8 mouse cellular contexts compared by ENCODE assay signal in genomic region chr10:81389801-81390677, GRCm38 (mm10). TPM values are rescaled to one million over a fixed set of nuclear protein-coding genes. Genes with fewer than 3 reads are reported as not detected.
DNase-seq lines count a peak whose midpoint lies in the region; ATAC-seq and TF ChIP-seq lines count a peak whose summit lies in the region.

No protein-coding gene starts in this region.

- H3K9ac ChIP-seq in liver, embryonic 15.5 days, result no peak overlapping the region
- H3K9ac ChIP-seq in neural tube, embryonic 11.5 days (ENCODE audit: low read length), result peak overlapping the region; percentile 5; the same call in 1 of the 2 replicates

- H3ac ChIP-seq in C2C12 (ENCODE audit: control insufficient read depth, insufficient read length, low read depth), result no peak overlapping the region

- H3K27me3 ChIP-seq in C2C12 (ENCODE audit: control insufficient read depth, insufficient read depth, insufficient read length), result no peaks in the 10 kb centered on the region
- H3K27me3 ChIP-seq in embryonic facial prominence, embryonic 10.5 days (replicated peaks; ENCODE audit: low read depth, poor library complexity, severe bottlenecking), result 0 out of 2 replicates have a peak, but pooled peaks cover 8% of the 10 kb centered on the region
- no peaks in the 10 kb centered on the region for H3K27me3 ChIP-seq in heart, embryonic 10.5 days (ENCODE audit: insufficient read depth, poor library complexity, severe bottlenecking)
- no peaks in the 10 kb centered on the region; the same call in 1 of the 2 replicates for H3K27me3 ChIP-seq in liver, embryonic 15.5 days
- H3K27me3 ChIP-seq in neural tube, embryonic 11.5 days (ENCODE audit: control insufficient read depth, insufficient read depth, low read length), result no peaks in the 10 kb centered on the region

- H3K4me3 ChIP-seq in C2C12 (ENCODE audit: insufficient read depth, poor library complexity, severe bottlenecking), result no peak overlapping the region
- no peak overlapping the region for H3K4me3 ChIP-seq in embryonic facial prominence, embryonic 10.5 days
- no peak overlapping the region for H3K4me3 ChIP-seq in heart, embryonic 10.5 days
- no peak overlapping the region for H3K4me3 ChIP-seq in liver, embryonic 15.5 days (replicated peaks)
- H3K4me3 ChIP-seq in neural tube, embryonic 11.5 days (ENCODE audit: low read depth, low read length), result no peak overlapping the region

- peak; percentile 95 for TF ChIP-seq CTCF in C2C12 (IDR thresholded peaks at IDR 0.05; ENCODE audit: control insufficient read depth, insufficient read depth, insufficient read length)

- H3K27ac ChIP-seq in embryonic facial prominence, embryonic 10.5 days (replicated peaks), result peak overlapping the region; percentile 49; the same call in 1 of the 2 replicates
- 0 out of 2 replicates have a peak overlapping the region, but pooled peaks have one; percentile 31 for H3K27ac ChIP-seq in heart, embryonic 10.5 days
- H3K27ac ChIP-seq in liver, embryonic 15.5 days (replicated peaks), result peak overlapping the region; percentile 61
- no peak overlapping the region for H3K27ac ChIP-seq in neural tube, embryonic 11.5 days (ENCODE audit: low read depth, low read length)

- peak; percentile 71 for DNase-seq in ZHBTc4 (ENCODE audit: low read depth, low spot score)
- peak; percentile 79 for DNase-seq in embryonic facial prominence, embryonic 10.5 days (ENCODE audit: low spot score)
- DNase-seq in heart, embryonic 10.5 days (ENCODE audit: low spot score), result no peak
- DNase-seq in kidney, adult 9 months, result peak; percentile 80
- peak; percentile 71 for DNase-seq in neural tube, embryonic 11.5 days (ENCODE audit: low spot score)
- peak; percentile 58 for DNase-seq in thymus, postnatal 0 days (ENCODE audit: low spot score)

- no peak overlapping the region for H3K4me2 ChIP-seq in liver, embryonic 15.5 days
- no peak overlapping the region for H3K4me2 ChIP-seq in neural tube, embryonic 11.5 days (ENCODE audit: low read depth)

- peaks cover 41% of the 10 kb centered on the region for H3K4me1 ChIP-seq in embryonic facial prominence, embryonic 10.5 days
- peaks cover 52% of the 10 kb centered on the region for H3K4me1 ChIP-seq in heart, embryonic 10.5 days
- peaks cover 66% of the 10 kb centered on the region for H3K4me1 ChIP-seq in liver, embryonic 15.5 days (replicated peaks)
- H3K4me1 ChIP-seq in neural tube, embryonic 11.5 days (ENCODE audit: control insufficient read depth, insufficient read depth, low read length), result peaks cover 16% of the 10 kb centered on the region

- peaks cover 34% of the 10 kb centered on the region for H3K36me3 ChIP-seq in C2C12 (ENCODE audit: control insufficient read depth, insufficient read depth)
- peaks cover 51% of the 10 kb centered on the region for H3K36me3 ChIP-seq in embryonic facial prominence, embryonic 10.5 days (replicated peaks)
- peaks cover 50% of the 10 kb centered on the region for H3K36me3 ChIP-seq in heart, embryonic 10.5 days
- peaks cover 29% of the 10 kb centered on the region for H3K36me3 ChIP-seq in liver, embryonic 15.5 days (replicated peaks)
- H3K36me3 ChIP-seq in neural tube, embryonic 11.5 days (ENCODE audit: control insufficient read depth, insufficient read depth, low read length), result peaks cover 18% of the 10 kb centered on the region

- 61% methylated on average over 23 of the region's 23 CpGs for WGBS in embryonic facial prominence, embryonic 10.5 days
- WGBS in heart, embryonic 10.5 days, result 66% methylated on average over 23 of the region's 23 CpGs
- 53% methylated on average over 23 of the region's 23 CpGs for WGBS in liver, embryonic 15.5 days (ENCODE audit: insufficient replicate concordance)
- 63% methylated on average over 23 of the region's 23 CpGs for WGBS in neural tube, embryonic 11.5 days

- no peak for ATAC-seq in liver, embryonic 15.5 days (ENCODE audit: insufficient read depth)
- ATAC-seq in neural tube, embryonic 11.5 days (ENCODE audit: insufficient read depth, low FRiP score, low TSS enrichment), result peak; percentile 38; the same call in 1 of the 2 replicates

- H3K79me3 ChIP-seq in C2C12 (ENCODE audit: low read depth), result peaks cover 17% of the 10 kb centered on the region

- no peaks in the 10 kb centered on the region for H3K9me3 ChIP-seq in embryonic facial prominence, embryonic 10.5 days
- no peaks in the 10 kb centered on the region for H3K9me3 ChIP-seq in heart, embryonic 10.5 days
- H3K9me3 ChIP-seq in liver, embryonic 15.5 days (replicated peaks), result no peaks in the 10 kb centered on the region
- H3K9me3 ChIP-seq in neural tube, embryonic 11.5 days (ENCODE audit: control insufficient read depth, low read length), result no peaks in the 10 kb centered on the region

- peaks cover 25% of the 10 kb centered on the region for H3K79me2 ChIP-seq in C2C12 (ENCODE audit: control insufficient read depth, insufficient read depth)

TF ChIP-seq in C2C12, 6 proteins besides CTCF, POLR2A, EP300 and RAD21:
- TF ChIP-seq FOSL1 (IDR thresholded peaks at IDR 0.05; ENCODE audit: insufficient read depth, low read length, poor library complexity, severe bottlenecking) (no peak), USF1 (IDR thresholded peaks at IDR 0.05; ENCODE audit: low read depth) (no peak), MYOD1 (IDR thresholded peaks at IDR 0.05; ENCODE audit: control insufficient read depth, insufficient read length, low read depth) (no peak), MYOG (IDR thresholded peaks at IDR 0.05; ENCODE audit: control insufficient read depth, extremely low read depth, insufficient read length) (no peak), CEBPB (IDR thresholded peaks at IDR 0.05; ENCODE audit: low read depth) (no peak), MAX (IDR thresholded peaks at IDR 0.05) (no peak)

RNA-seq across cellular contexts. Expression of gene Gm48552, which starts 1.2 kb away (rescaled TPM):
- 0.20 TPM for polyA plus RNA-seq in C2C12 (2012; fragmentation: generic; extraction: Trizol)
- 1.8 and 3.1 TPM in 2 replicates for polyA plus RNA-seq in embryonic facial prominence, embryonic 10.5 days (2016; fragmentation: Nextera tagmentation; extraction: Ambion mirVana)
- 1.1 and 1.7 TPM in 2 replicates for polyA plus RNA-seq in heart, embryonic 10.5 days (2016; fragmentation: Nextera tagmentation; extraction: Ambion mirVana)
- polyA plus RNA-seq in liver, embryonic 15.5 days (2015; fragmentation: Nextera tagmentation; extraction: Ambion mirVana), result 0.56 TPM in 1 of 2 replicates, not detected in the other
- polyA plus RNA-seq in neural tube, embryonic 11.5 days (2014; fragmentation: Nextera tagmentation; extraction: Ambion mirVana), result 0.97 and 1.3 TPM in 2 replicates
- polyA plus RNA-seq in thymus, postnatal 0 days (2015; fragmentation: Nextera tagmentation; extraction: Ambion mirVana), result 0.72 and 1.5 TPM in 2 replicates

RNA-seq across cellular contexts. Expression of gene Smim24, which starts 2.8 kb away (rescaled TPM):
- 0.32 TPM for polyA plus RNA-seq in C2C12 (2012; fragmentation: generic; extraction: Trizol)
- 2.0 and 2.8 TPM in 2 replicates for polyA plus RNA-seq in embryonic facial prominence, embryonic 10.5 days (2016; fragmentation: Nextera tagmentation; extraction: Ambion mirVana)
- 3.4 and 4.0 TPM in 2 replicates for polyA plus RNA-seq in heart, embryonic 10.5 days (2016; fragmentation: Nextera tagmentation; extraction: Ambion mirVana)
- 1.9 and 2.3 TPM in 2 replicates for polyA plus RNA-seq in liver, embryonic 15.5 days (2015; fragmentation: Nextera tagmentation; extraction: Ambion mirVana)
- 1.9 and 3.5 TPM in 2 replicates for polyA plus RNA-seq in neural tube, embryonic 11.5 days (2014; fragmentation: Nextera tagmentation; extraction: Ambion mirVana)
- polyA plus RNA-seq in thymus, postnatal 0 days (2015; fragmentation: Nextera tagmentation; extraction: Ambion mirVana), result 12.5 and 14.0 TPM in 2 replicates

RNA-seq across cellular contexts. Expression of gene Gm48551, which starts 5.8 kb away (rescaled TPM):
- 1.7 TPM for polyA plus RNA-seq in C2C12 (2012; fragmentation: generic; extraction: Trizol)
- polyA plus RNA-seq in embryonic facial prominence, embryonic 10.5 days (2016; fragmentation: Nextera tagmentation; extraction: Ambion mirVana), result 2.7 TPM in 2 replicates
- 2.2 and 3.1 TPM in 2 replicates for polyA plus RNA-seq in heart, embryonic 10.5 days (2016; fragmentation: Nextera tagmentation; extraction: Ambion mirVana)
- polyA plus RNA-seq in liver, embryonic 15.5 days (2015; fragmentation: Nextera tagmentation; extraction: Ambion mirVana), result 0.75 and 0.88 TPM in 2 replicates
- 1.7 and 3.0 TPM in 2 replicates for polyA plus RNA-seq in neural tube, embryonic 11.5 days (2014; fragmentation: Nextera tagmentation; extraction: Ambion mirVana)
- 2.3 TPM in 2 replicates for polyA plus RNA-seq in thymus, postnatal 0 days (2015; fragmentation: Nextera tagmentation; extraction: Ambion mirVana)

RNA-seq across cellular contexts. Expression of gene Dohh, which starts 5.8 kb away (rescaled TPM):
- polyA plus RNA-seq in C2C12 (2012; fragmentation: generic; extraction: Trizol), result 148 TPM
- polyA plus RNA-seq in embryonic facial prominence, embryonic 10.5 days (2016; fragmentation: Nextera tagmentation; extraction: Ambion mirVana), result 105 and 109 TPM in 2 replicates
- polyA plus RNA-seq in heart, embryonic 10.5 days (2016; fragmentation: Nextera tagmentation; extraction: Ambion mirVana), result 100 and 105 TPM in 2 replicates
- 50.9 and 56.2 TPM in 2 replicates for polyA plus RNA-seq in liver, embryonic 15.5 days (2015; fragmentation: Nextera tagmentation; extraction: Ambion mirVana)
- polyA plus RNA-seq in neural tube, embryonic 11.5 days (2014; fragmentation: Nextera tagmentation; extraction: Ambion mirVana), result 64.1 and 76.1 TPM in 2 replicates
- 71.3 and 78.7 TPM in 2 replicates for polyA plus RNA-seq in thymus, postnatal 0 days (2015; fragmentation: Nextera tagmentation; extraction: Ambion mirVana)

RNA-seq across cellular contexts. Expression of gene Fzr1, which starts 11.7 kb away (rescaled TPM):
- 61.6 TPM for polyA plus RNA-seq in C2C12 (2012; fragmentation: generic; extraction: Trizol)
- 134 and 142 TPM in 2 replicates for polyA plus RNA-seq in embryonic facial prominence, embryonic 10.5 days (2016; fragmentation: Nextera tagmentation; extraction: Ambion mirVana)
- 105 and 117 TPM in 2 replicates for polyA plus RNA-seq in heart, embryonic 10.5 days (2016; fragmentation: Nextera tagmentation; extraction: Ambion mirVana)
- 127 and 147 TPM in 2 replicates for polyA plus RNA-seq in liver, embryonic 15.5 days (2015; fragmentation: Nextera tagmentation; extraction: Ambion mirVana)
- 112 and 120 TPM in 2 replicates for polyA plus RNA-seq in neural tube, embryonic 11.5 days (2014; fragmentation: Nextera tagmentation; extraction: Ambion mirVana)
- polyA plus RNA-seq in thymus, postnatal 0 days (2015; fragmentation: Nextera tagmentation; extraction: Ambion mirVana), result 87.1 and 96.9 TPM in 2 replicates
